Mouse (Mus musculus) CH12.LX (cell line): ENCODE data around the gene Zbtb4.

Experiments
- CHD2 ChIP-seq: IDR thresholded peaks from 2 replicates; pipeline ENCODE4 v1.6.1; 2011; ENCODE audit warnings: low read length, improper control_type of control experiment
- CTCF ChIP-seq, 2 experiments: IDR thresholded peaks in 1 of 2; conservative IDR thresholded peaks in 1 of 2; 2 replicates each; pipeline ENCODE4 v1.5.1; 2011 to 2012; ENCODE audit warnings: low read depth in 2 of 2, low read length in 2 of 2, improper control_type of control experiment in 1 of 2, inconsistent platforms in 1 of 2, mild to moderate bottlenecking in 1 of 2, moderate library complexity in 1 of 2
- GABPA ChIP-seq: IDR thresholded peaks from 2 replicates; pipeline ENCODE4 v1.6.1; 2012; ENCODE audit warnings: low read depth, low read length, improper control_type of control experiment, inconsistent platforms; ENCODE audit not compliant: insufficient replicate concordance
- PAX5 ChIP-seq: IDR thresholded peaks from 2 replicates; pipeline ENCODE4 v1.6.1; 2012; ENCODE audit warnings: low read length, inconsistent platforms, mixed read lengths
- POLR2A ChIP-seq: IDR thresholded peaks from 2 replicates; pipeline ENCODE4 v1.6.1; 2011; ENCODE audit warnings: low read depth, mild to moderate bottlenecking, improper control_type of control experiment, low read length
- RAD21 ChIP-seq: IDR thresholded peaks from 2 replicates; pipeline ENCODE4 v1.6.1; 2011; ENCODE audit warnings: low read depth, mild to moderate bottlenecking, low read length, improper control_type of control experiment, moderate library complexity
- UBTF ChIP-seq: IDR thresholded peaks from 2 replicates; pipeline ENCODE4 v1.6.1; 2012; ENCODE audit warnings: low read depth, mild to moderate bottlenecking, inconsistent platforms, low read length, improper control_type of control experiment, moderate library complexity
- ZMIZ1 ChIP-seq: IDR thresholded peaks from 2 replicates; pipeline ENCODE4 v1.6.1; 2012; ENCODE audit warnings: low read depth, mild to moderate bottlenecking, inconsistent platforms, low read length, improper control_type of control experiment
- ZNF384 ChIP-seq: IDR thresholded peaks from 2 replicates; pipeline ENCODE4 v1.6.1; 2012; ENCODE audit warnings: low read depth, low read length, improper control_type of control experiment, inconsistent platforms

GRCm38 (mm10) chr11:69775716-69776115 is 10.0 kb downstream of the Zbtb4 start:
- TF ChIP-seq UBTF (no peak), CTCF (conservative IDR thresholded peaks at IDR 0.05 in 1 of 2, IDR thresholded peaks at IDR 0.05 in 1 of 2; ENCODE audit: low read depth in 2 of 2, low read length in 2 of 2) (no peak), ZMIZ1 (no peak), POLR2A (no peak), CHD2 (no peak), GABPA (no peak), PAX5 (no peak), RAD21 (no peak), ZNF384 (no peak)
